Mouse (Mus musculus): ENCODE data around the gene Daam1.

Daam1 gene

GRCm38 (mm10) chr12:71830607-71831257 is at the start of gene Daam1:
Daam1 (plus strand) TSS chr12:71831078.
- peak; percentile 98 for ATAC-seq (ENCODE audit: low TSS enrichment)

- no peak for ATAC-seq (ENCODE audit: low TSS enrichment)
These were observed 49.7 kb upstream of the Daam1 start for GRCm38 (mm10) chr12:71781220-71781619.

GRCm38 (mm10) chr12:71783970-71784369 is 46.9 kb upstream of the Daam1 start:
- ATAC-seq (ENCODE audit: low TSS enrichment) = no peak

- no peak for ATAC-seq (ENCODE audit: low TSS enrichment)
These were observed 46.1 kb upstream of the Daam1 start for GRCm38 (mm10) chr12:71784666-71785255.

- ATAC-seq (ENCODE audit: low TSS enrichment) = no peak
These were observed 44.4 kb upstream of the Daam1 start for GRCm38 (mm10) chr12:71786521-71786920.

- no peak for ATAC-seq (ENCODE audit: low TSS enrichment)
These were observed 42.1 kb upstream of the Daam1 start for GRCm38 (mm10) chr12:71788791-71789190.

- ATAC-seq (ENCODE audit: low TSS enrichment) = no peak
These were observed 40.3 kb upstream of the Daam1 start for GRCm38 (mm10) chr12:71790581-71790980.

GRCm38 (mm10) chr12:71793114-71793513 is 37.8 kb upstream of the Daam1 start:
- ATAC-seq (ENCODE audit: low TSS enrichment) = no peak

- peak; percentile 84 for ATAC-seq (ENCODE audit: low TSS enrichment)
These were observed 35.3 kb upstream of the Daam1 start for GRCm38 (mm10) chr12:71795626-71796025.

GRCm38 (mm10) chr12:71796517-71796916 is 34.4 kb upstream of the Daam1 start:
- peak; percentile 41 for ATAC-seq (ENCODE audit: low TSS enrichment)

GRCm38 (mm10) chr12:71807306-71807705 is 23.6 kb upstream of the Daam1 start:
- ATAC-seq (ENCODE audit: low TSS enrichment) = peak; percentile 57; the same call in 1 of the 2 replicates

GRCm38 (mm10) chr12:71808631-71809030 is 22.2 kb upstream of the Daam1 start:
- no peak for ATAC-seq (ENCODE audit: low TSS enrichment)

- ATAC-seq (ENCODE audit: low TSS enrichment) = no peak
These were observed 21.3 kb upstream of the Daam1 start for GRCm38 (mm10) chr12:71809550-71809949.

GRCm38 (mm10) chr12:71812567-71812966 is 18.3 kb upstream of the Daam1 start:
- ATAC-seq (ENCODE audit: low TSS enrichment) = no peak

- ATAC-seq (ENCODE audit: low TSS enrichment) = no peak
These were observed 17.6 kb upstream of the Daam1 start for GRCm38 (mm10) chr12:71813251-71813650.

- no peak for ATAC-seq (ENCODE audit: low TSS enrichment)
These were observed 17.1 kb upstream of the Daam1 start for GRCm38 (mm10) chr12:71813761-71814160.

- ATAC-seq (ENCODE audit: low TSS enrichment) = no peak
These were observed 10.8 kb upstream of the Daam1 start for GRCm38 (mm10) chr12:71820094-71820493.

GRCm38 (mm10) chr12:71821272-71821671 is 9.6 kb upstream of the Daam1 start:
- no peak for ATAC-seq (ENCODE audit: low TSS enrichment)

- ATAC-seq (ENCODE audit: low TSS enrichment) = peak; percentile 69
These were observed 9.1 kb upstream of the Daam1 start for GRCm38 (mm10) chr12:71821743-71822142.

- no peak for ATAC-seq (ENCODE audit: low TSS enrichment)
These were observed 6.0 kb upstream of the Daam1 start for GRCm38 (mm10) chr12:71824927-71825326.

- ATAC-seq (ENCODE audit: low TSS enrichment) = no peak
These were observed 739 bp upstream of the Daam1 start for GRCm38 (mm10) chr12:71830139-71830538.

GRCm38 (mm10) chr12:71831258-71832087 is 595 bp downstream of the Daam1 start:
- ATAC-seq (ENCODE audit: low TSS enrichment) = peak; percentile 53

- peak; percentile 14; the same call in 1 of the 2 replicates for ATAC-seq (ENCODE audit: low TSS enrichment)
These were observed 1.3 kb downstream of the Daam1 start for GRCm38 (mm10) chr12:71832225-71832624.
